Mouse (Mus musculus): Measurements from ENCODE around the gene Fkbp2. TPM values are rescaled to one million over a fixed set of nuclear protein-coding genes. Genes with fewer than 3 reads are reported as not detected.
A peak's percentile ranks its signal among the peaks of the same experiment; 100 is the strongest.

Gene Fkbp2
- total and polyA plus RNA-seq, 2 experiments from 2014 or later = 0.65 to 59.9 TPM

DNA sequence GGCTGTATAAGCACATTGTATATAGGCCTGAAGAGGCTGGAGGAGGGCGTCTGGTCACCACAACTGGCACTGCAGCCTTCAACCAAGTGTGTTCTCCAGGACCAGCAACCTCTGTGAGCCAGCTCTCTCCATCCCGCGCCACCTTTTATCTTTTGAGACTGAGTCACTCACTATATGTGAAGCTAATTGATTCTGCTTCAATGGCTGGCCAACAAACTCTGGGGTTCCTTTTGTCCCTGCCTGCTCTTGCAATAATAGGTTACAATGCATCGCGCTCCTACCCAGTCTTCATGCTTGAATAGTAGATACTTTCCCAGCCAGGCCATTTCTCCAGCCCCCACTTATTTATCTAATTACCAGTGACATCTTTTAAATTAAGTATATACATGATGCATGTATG lies 3.3 kb upstream of the Fkbp2 start:
- no peak overlapping the region for H3K27ac ChIP-seq (ENCODE audit: low read depth)
- H3K36me3 ChIP-seq (replicated peaks; ENCODE audit: control insufficient read depth, insufficient read depth, low read length) = peaks cover 30% of the 10 kb centered on the region
- H3K9ac ChIP-seq (replicated peaks; ENCODE audit: low read depth, low read length) = no peak overlapping the region
- no peaks in the 10 kb centered on the region for H3K9me3 ChIP-seq (replicated peaks; ENCODE audit: control insufficient read depth, low read length)
- H3K4me3 ChIP-seq (ENCODE audit: low read depth, low read length) = no peak overlapping the region
- 92% methylated on average over 5 of the region's 5 CpGs for WGBS
- no peaks in the 10 kb centered on the region for H3K27me3 ChIP-seq (ENCODE audit: control insufficient read depth, insufficient read depth, low read length)
- H3K4me1 ChIP-seq (ENCODE audit: control insufficient read depth, insufficient read depth) = peaks cover 28% of the 10 kb centered on the region
- no peak overlapping the region for H3K4me2 ChIP-seq (ENCODE audit: low read depth, low read length)
- TF ChIP-seq CTCF (IDR thresholded peaks at IDR 0.05; ENCODE audit: low read depth) (no peak), EP300 (IDR thresholded peaks at IDR 0.05; ENCODE audit: low read depth) (no peak)
- DNase-seq (ENCODE audit: low spot score) = no peak
- ATAC-seq (ENCODE audit: insufficient read depth, low read depth) = no peak

DNA sequence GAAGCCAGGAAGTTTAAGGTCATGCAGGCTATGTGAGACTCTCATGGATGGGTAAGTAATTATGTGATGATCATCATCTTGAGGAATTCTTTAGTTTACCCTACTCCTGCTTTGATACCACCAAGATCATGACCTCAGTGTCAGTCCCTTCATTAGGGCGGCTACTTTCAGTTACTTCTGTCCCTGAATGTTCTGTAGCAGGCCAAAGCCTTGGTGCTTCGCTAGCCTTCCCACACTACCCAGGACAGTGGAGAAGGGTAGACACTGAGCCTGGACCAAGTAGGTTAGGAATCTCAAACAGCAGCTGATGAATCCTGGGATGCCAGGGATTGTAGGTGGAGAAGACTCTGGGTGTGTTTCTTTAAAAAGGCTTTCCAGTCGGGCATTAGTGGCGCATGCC lies 1.2 kb upstream of the Fkbp2 start:
- Histone ChIP-seq H3K4me3 (ENCODE audit: low read depth, low read length) (no peak overlapping the region), H3K9ac (replicated peaks; ENCODE audit: low read depth, low read length) (peak overlapping the region; percentile 72; the same call in 1 of the 2 replicates), H3K27me3 (ENCODE audit: control insufficient read depth, insufficient read depth, low read length) (no peaks in the 10 kb centered on the region), H3K27ac (ENCODE audit: low read depth) (peak overlapping the region; percentile 98), H3K9me3 (replicated peaks; ENCODE audit: control insufficient read depth, low read length) (no peaks in the 10 kb centered on the region), H3K4me1 (ENCODE audit: control insufficient read depth, insufficient read depth) (peaks cover 31% of the 10 kb centered on the region), H3K36me3 (replicated peaks; ENCODE audit: control insufficient read depth, insufficient read depth, low read length) (peaks cover 43% of the 10 kb centered on the region), H3K4me2 (ENCODE audit: low read depth, low read length) (peak overlapping the region; percentile 69)
- no peak for ATAC-seq (ENCODE audit: insufficient read depth, low read depth)
- no peak for DNase-seq (ENCODE audit: low spot score)
- whole genome bisulfite sequencing = 84% methylated on average over 4 of the region's 4 CpGs
- no peak for TF ChIP-seq EP300 (IDR thresholded peaks at IDR 0.05; ENCODE audit: low read depth)
- no peak for TF ChIP-seq CTCF (IDR thresholded peaks at IDR 0.05; ENCODE audit: low read depth)

DNA sequence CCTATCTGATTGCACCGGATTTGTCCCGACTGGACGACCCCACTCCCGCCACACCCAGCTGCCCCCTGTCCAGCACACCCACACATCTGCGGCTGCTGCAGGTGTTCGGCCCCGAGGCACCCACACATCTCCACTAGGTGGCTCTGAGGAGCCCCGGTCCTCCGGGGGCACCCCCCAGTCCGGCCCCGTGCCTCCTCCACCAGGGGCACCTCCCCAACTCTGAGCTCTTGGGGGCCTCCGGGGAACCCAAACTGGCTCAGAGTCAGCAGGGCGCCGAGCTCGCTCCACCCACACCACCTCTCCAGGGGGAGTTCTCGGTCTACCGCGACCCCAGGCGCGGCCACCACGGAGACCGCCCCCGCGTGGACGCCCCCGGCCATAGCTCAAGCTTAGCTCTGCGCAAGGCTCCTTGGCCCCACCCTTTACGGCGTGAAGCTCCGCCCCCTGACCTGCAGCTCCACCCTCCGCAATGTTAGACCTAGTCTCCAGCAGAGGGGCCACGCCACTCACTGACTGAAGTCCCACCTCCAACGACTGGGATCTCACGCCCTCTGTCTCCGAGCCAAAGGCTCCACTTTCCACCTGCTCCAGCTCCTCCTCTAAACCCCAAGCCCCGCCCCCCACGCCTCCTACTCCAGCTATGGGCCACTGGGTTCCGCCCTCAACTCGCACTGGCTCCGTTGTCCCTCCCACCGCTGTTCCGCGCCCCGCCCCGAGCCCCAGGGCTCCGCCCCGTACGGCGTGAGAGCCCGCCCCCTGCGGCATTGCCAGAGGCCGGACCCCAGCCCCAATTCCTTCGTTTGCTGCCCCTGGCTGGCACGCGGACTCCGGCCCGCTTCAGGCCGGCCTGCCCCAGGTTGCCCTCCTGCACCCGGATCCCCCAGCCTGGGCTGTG lies 568 bp downstream of the Fkbp2 start:
- Histone ChIP-seq H3K4me1 (ENCODE audit: control insufficient read depth, insufficient read depth) (peaks cover 28% of the 10 kb centered on the region), H3K27me3 (ENCODE audit: control insufficient read depth, insufficient read depth, low read length) (no peaks in the 10 kb centered on the region), H3K36me3 (replicated peaks; ENCODE audit: control insufficient read depth, insufficient read depth, low read length) (peaks cover 35% of the 10 kb centered on the region), H3K4me3 (ENCODE audit: low read depth, low read length) (peak overlapping the region; percentile 75), H3K27ac (ENCODE audit: low read depth) (peak overlapping the region; percentile 98), H3K9ac (replicated peaks; ENCODE audit: low read depth, low read length) (peak overlapping the region; percentile 72), H3K4me2 (ENCODE audit: low read depth, low read length) (peak overlapping the region; percentile 83), H3K9me3 (replicated peaks; ENCODE audit: control insufficient read depth, low read length) (no peaks in the 10 kb centered on the region)
- 1% methylated on average over 58 of the region's 59 CpGs for WGBS
- ATAC-seq (ENCODE audit: insufficient read depth, low read depth) = peak; percentile 88
- DNase-seq (ENCODE audit: low spot score) = peak; percentile 100
- 0 out of 2 replicates have a peak, but pooled peaks have one; percentile 22 for TF ChIP-seq EP300 (IDR thresholded peaks at IDR 0.05; ENCODE audit: low read depth)
- peak; percentile 63 for TF ChIP-seq CTCF (IDR thresholded peaks at IDR 0.05; ENCODE audit: low read depth)

DNA sequence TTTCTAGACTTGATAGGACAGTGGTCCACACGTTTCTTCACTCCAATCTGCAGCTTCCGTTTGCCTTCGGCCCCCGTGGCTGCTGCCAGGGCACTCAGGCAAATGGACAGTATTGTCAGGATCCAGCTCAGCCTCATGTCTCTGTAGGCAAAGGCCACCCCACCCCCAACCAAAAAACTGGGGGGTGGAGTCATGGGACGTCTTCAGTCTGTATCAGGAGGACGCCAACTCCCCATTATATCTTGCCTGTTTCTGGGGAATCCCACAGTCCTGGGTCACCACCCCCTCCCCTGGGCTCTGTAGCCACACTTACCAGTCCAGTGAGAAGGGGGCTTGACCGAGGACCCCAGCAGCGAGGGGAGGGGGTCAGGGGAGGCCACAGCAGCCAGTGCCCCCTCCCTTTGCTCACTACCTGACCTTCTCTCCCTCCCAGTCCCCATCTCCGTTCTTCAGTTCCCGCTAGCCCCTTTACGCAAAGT lies 1.3 kb downstream of the Fkbp2 start:
- Histone ChIP-seq H3K27ac (ENCODE audit: low read depth) (peak overlapping the region; percentile 73), H3K4me1 (ENCODE audit: control insufficient read depth, insufficient read depth) (peaks cover 29% of the 10 kb centered on the region), H3K4me2 (ENCODE audit: low read depth, low read length) (peak overlapping the region; percentile 83), H3K27me3 (ENCODE audit: control insufficient read depth, insufficient read depth, low read length) (no peaks in the 10 kb centered on the region), H3K9ac (replicated peaks; ENCODE audit: low read depth, low read length) (peak overlapping the region; percentile 61), H3K9me3 (replicated peaks; ENCODE audit: control insufficient read depth, low read length) (no peaks in the 10 kb centered on the region), H3K4me3 (ENCODE audit: low read depth, low read length) (peak overlapping the region; percentile 75), H3K36me3 (replicated peaks; ENCODE audit: control insufficient read depth, insufficient read depth, low read length) (peaks cover 30% of the 10 kb centered on the region)
- TF ChIP-seq EP300 (IDR thresholded peaks at IDR 0.05; ENCODE audit: low read depth) (no peak), CTCF (IDR thresholded peaks at IDR 0.05; ENCODE audit: low read depth) (no peak)
- ATAC-seq (ENCODE audit: insufficient read depth, low read depth) (no peak), DNase-seq (ENCODE audit: low spot score) (no peak)
- WGBS = 4% methylated on average over 11 of the region's 11 CpGs

DNA sequence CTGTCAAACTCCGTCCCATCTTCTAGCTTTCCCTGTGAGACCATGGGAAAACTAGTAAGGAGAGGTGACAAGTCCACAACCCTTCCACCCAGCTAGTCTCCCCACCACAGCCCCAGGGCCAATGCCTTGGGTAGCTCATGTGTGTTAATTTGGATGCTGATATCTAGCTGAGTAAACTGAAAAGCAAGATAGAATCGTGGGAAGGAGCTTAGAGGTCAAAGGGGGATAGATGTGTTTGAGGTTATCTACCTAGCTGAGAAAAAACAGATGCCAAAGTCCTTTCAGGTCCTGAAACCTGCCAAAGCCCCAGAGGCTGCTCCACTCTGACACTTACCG lies 1.7 kb downstream of the Fkbp2 start:
- 23% methylated on average over 3 of the region's 3 CpGs for WGBS
- no peak for DNase-seq (ENCODE audit: low spot score)
- Histone ChIP-seq H3K4me3 (ENCODE audit: low read depth, low read length) (peak overlapping the region; percentile 75), H3K27me3 (ENCODE audit: control insufficient read depth, insufficient read depth, low read length) (no peaks in the 10 kb centered on the region), H3K4me1 (ENCODE audit: control insufficient read depth, insufficient read depth) (peaks cover 31% of the 10 kb centered on the region), H3K4me2 (ENCODE audit: low read depth, low read length) (peak overlapping the region; percentile 83), H3K36me3 (replicated peaks; ENCODE audit: control insufficient read depth, insufficient read depth, low read length) (peaks cover 26% of the 10 kb centered on the region), H3K9ac (replicated peaks; ENCODE audit: low read depth, low read length) (peak overlapping the region; percentile 61; the same call in 1 of the 2 replicates), H3K9me3 (replicated peaks; ENCODE audit: control insufficient read depth, low read length) (no peaks in the 10 kb centered on the region), H3K27ac (ENCODE audit: low read depth) (peak overlapping the region; percentile 73)
- ATAC-seq (ENCODE audit: insufficient read depth, low read depth) = no peak
- TF ChIP-seq EP300 (IDR thresholded peaks at IDR 0.05; ENCODE audit: low read depth) = no peak
- no peak for TF ChIP-seq CTCF (IDR thresholded peaks at IDR 0.05; ENCODE audit: low read depth)

Data from heart, postnatal 0 days (tissue).